Mouse (Mus musculus) retina, postnatal 1 day (tissue): ENCODE measurements around the gene Lamb2.
A peak's percentile ranks its signal among the peaks of the same experiment; 100 is the strongest.

Source experiments
- DNase-seq: peaks from one replicate; pipeline ENCODE4 v3.0.0-alpha.2; 2012

Gene Lamb2

DNA sequence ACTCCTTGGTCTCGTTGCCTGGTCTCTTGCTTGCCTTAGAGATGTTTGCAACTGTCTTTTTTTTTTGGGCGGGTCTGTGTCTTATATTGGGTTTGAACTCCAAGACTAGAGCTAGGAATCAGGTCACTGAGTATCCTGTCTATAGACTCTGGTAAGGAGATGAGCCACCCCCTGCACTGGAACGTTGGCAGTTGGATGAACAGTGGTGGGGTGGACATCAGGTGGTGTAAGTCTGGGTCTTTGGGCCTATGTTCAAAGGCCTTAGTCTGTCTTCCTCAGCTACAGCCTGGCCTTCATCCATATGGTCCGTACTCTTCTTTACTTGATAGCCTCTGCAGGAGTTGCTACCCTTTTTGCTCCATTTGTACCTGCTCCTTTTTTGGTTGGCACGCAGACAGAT, 17.9 kb upstream of the Lamb2 start:
- no peak for DNase-seq

DNA sequence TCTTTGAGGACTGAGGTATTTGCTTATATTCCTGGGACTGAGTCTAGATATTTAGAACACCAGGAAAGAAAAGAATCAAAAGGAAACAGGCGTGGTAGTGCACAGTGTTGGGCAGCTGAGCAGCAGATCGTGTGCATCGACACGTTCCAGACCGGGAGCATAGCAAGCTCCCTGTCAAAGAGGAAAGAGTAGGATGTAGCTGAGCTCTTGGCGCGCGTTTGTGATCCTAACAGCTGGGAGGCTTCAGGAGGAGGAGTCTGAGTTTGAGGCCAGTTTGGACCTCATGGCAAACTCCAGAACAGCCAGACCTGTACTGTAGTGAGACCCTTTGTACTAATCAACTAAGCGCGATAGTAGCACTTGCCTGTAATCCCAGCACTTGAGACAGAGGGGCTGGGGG, 17.3 kb upstream of the Lamb2 start:
- no peak for DNase-seq

DNA sequence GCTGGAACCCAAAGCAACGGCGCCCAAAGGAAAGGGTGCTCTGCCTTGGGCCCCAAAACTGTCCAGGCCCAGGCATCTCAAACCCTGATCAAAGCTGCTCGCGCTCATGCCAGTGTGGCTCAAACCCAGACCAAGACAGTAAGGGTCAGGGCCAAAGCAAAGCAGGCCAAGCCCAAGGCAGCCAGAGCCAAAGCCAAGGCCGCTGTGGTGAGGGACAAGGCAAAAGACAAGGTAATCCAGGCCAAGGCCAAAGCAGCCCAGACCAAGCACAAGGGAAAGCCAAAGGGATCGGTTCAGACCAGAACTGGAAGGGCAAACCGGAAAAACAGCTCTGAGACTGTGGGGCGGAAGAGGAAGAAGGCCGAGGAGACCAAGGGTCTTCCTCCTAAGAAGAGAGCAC, 15.8 kb upstream of the Lamb2 start:
- no peak for DNase-seq

DNA sequence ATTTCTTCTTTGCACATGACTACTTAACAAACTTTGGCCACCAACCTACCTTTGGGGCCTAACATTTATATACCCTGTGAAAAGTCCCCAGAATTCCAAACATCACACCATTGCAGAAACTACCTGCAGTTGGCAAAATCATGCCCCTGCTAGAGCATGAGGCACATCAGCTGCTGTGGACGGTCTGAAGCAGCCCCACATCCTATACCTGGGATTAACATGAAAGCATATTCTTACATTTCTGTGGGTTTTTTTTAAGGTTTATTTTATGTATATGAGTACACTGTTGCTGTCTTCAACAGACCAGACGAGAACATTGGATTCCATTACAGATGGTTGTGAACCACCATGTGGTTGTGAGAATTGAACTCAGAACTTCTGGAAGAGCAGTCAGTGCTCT, 13.3 kb upstream of the Lamb2 start:
- no peak for DNase-seq

DNA sequence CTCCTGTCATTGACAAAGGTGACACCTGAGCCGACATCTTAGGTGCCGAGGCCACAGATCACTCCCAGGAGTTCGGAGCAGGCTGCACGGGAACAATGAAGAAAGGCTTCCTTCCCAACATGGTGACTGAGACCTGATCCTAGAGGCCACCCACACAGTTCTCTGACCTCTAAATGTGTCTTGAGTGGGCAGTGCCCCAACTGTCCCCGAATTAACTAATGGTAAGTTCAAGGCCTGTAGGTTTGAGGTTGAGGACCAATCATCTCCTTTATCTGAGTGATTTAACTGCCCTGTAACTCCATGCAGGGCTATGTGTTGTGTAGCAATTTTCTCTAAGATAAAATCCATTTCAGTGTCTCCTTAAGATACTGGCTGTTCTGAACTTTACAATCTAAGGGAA, 10.1 kb upstream of the Lamb2 start:
- no peak for DNase-seq

DNA sequence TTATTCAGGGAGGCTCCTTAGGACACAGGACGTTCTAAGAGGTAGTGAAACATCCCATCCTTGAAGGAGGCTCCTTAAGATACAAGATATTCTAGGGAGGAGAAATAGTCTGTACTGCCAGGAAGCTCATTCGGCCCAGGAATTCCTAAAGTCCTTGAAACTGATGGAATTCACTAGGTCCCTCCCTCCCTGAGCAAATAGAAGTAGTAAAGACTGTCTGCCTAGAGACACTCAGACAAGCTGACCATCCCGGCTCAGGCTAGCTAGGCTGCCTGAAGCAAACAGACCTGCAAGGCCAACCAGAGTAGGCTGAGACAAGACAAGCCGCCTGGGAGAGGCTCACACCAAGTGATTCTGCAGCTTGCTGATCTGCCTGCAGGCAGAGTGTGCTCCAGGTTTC, 9.7 kb upstream of the Lamb2 start:
- no peak for DNase-seq

DNA sequence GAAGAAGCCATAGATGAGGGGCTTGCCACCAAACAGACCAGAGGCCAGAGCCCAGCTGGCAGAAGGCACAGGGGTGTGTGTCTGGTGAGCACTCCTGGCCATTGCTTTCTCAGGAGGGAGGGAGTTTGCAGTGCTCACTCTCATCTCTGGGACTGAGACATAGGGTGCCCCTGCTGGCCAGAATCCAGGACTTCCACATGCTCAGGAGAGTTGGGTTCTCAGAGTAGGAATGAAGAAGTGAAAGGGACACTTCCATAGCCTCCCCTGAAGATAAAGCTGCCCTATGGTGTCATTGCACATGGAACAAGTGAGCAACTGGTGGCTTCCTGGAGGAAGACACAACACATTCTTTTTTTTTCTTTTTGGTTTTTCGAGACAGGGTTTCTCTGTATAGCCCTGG, 5.0 kb upstream of the Lamb2 start:
- DNase-seq, result peak; percentile 16

DNA sequence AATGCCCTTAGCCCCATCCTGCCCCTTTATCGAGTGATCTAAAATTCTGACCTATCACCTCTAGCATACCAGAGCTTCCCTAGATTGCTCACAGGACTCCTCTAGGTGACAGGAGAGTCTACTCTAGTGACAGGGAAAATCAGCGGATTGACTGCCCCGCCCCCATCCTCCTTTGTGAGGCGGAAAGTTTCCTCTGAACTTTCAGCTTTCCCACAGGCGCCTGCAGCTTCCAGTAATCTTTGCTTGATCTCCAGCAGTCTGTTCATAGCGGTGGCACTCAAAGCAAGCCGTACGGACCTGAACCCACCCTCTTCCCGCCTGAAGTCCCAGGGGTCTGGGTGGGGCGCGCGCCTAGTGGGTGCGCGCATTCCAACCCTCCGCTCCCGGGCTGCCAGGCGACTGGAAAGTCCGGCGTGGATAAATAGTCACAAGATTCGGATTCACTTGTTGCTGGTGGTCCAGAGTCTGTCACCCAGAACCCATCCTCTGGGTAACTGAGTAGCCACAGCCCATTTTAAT, 839 bp upstream of the Lamb2 start:
- peak; percentile 90 for DNase-seq

DNA sequence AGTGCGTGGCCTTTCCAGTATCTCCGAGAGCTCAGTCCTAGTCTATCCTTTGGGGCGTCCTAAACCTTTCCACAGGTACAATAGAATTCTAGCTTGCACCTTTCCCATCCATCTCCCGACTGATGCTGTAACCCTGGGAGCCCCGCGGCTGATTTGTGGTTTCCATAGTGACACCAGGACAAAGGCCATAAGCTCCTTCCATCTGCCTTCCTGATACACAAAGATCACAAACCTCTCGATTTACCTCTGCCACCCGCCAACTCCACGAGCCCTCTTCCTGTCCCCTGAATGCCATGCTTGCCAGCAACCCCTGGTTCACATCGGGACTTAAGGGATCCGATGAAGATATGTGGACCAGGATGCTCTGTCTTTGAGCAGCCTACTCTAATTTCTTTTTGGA, 295 bp upstream of the Lamb2 start:
- peak; percentile 54 for DNase-seq

DNA sequence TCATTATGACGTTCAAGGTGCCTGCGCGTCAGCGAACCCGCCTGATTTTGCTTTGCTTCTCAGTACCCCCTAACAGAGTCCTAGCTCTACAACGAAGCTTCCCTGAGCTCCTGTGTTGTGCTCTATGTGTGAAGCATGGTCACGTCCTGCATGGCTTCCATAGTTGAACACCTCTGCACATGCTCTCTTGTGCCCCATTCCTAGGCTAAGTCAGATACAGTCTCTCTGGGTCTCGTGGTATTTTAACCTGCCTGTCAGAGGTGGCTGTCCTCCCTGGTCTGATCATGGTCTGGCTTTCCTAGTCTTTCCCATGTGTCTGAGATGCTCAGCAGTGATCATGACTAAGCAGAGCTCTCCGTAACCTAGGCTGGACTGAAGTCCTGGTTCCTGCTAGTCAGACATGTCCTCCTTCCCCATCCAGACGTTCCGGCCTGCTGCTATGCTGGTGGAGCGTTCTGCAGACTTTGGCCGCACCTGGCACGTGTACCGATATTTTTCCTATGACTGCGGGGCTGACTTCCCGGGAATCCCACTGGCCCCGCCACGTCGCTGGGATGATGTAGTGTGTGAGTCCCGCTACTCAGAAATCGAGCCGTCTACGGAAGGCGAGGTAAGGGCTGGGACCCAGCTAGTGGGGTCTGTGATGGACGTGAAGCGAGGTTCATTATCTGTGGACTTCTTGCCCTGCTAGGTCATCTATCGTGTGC, 1.4 kb downstream of the Lamb2 start:
- DNase-seq, result no peak

DNA sequence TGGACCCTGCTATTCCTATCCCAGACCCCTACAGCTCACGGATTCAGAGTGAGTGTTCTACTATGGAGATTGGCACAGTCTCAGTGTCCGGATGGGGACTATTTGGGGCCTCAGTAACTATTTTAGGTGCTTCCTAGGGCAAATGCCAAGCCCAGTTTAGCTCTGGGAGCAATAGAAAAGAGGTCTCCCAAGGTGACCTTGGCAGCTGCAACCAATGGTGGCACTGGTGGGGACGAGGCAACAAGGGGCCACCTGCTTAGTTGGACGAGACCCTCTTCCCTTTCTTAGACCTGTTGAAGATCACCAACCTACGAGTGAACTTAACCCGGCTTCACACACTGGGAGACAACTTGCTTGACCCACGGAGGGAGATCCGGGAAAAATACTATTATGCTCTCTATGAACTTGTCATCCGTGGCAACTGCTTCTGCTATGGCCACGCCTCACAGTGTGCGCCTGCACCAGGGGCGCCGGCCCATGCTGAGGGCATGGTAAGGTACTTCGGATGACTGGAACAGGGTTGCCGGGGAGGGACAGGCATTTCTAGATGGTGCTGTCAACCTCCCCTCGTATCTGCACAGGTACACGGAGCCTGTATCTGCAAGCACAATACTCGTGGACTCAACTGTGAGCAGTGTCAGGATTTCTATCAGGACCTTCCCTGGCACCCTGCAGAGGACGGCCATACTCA, 2.1 kb downstream of the Lamb2 start:
- DNase-seq, result no peak

DNA sequence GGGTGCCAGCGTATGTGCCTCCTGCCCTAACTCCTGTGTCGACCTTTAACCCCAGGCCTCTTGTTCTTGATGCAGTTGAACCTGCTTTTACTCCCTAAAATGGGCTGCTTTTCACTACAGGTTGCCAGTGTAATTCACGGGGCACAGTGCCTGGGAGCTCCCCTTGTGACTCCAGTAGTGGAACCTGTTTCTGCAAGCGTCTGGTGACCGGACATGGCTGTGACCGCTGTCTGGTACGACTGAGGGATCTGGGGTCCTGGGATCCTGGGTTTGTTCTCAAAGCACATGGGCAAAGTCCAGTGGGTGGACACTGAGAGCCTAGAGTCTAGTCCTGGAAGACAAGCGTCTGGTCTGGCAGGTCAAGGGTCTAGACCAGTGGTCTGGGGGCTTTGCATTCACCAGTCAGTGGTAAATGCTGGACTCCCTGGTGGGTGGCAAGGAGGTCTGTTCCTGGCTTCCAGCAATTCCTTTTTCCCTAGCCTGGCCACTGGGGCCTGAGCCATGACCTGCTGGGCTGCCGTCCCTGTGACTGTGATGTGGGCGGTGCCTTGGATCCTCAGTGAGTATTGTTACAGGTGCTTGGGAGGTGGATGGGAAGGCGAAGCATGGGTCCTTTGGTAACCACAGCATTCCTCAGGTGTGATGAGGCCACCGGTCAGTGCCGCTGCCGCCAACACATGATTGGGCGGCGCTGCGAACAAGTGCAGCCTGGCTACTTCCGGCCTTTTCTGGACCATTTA, 3.7 kb downstream of the Lamb2 start:
- DNase-seq, result no peak

DNA sequence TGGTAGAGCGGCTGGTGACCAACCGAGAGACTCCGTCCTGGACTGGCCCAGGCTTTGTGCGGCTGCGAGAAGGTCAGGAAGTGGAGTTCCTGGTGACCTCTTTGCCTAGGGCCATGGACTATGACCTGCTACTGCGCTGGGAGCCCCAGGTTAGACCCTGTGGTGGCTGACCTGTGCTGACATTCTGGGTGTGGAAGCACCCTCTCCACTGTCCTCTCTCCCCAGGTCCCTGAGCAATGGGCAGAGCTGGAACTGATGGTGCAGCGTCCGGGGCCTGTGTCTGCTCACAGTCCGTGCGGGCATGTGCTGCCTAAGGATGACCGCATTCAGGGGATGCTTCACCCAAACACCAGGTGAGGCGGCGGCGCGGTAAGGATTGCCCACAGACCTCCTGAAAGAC, 4.5 kb downstream of the Lamb2 start:
- DNase-seq, result no peak

DNA sequence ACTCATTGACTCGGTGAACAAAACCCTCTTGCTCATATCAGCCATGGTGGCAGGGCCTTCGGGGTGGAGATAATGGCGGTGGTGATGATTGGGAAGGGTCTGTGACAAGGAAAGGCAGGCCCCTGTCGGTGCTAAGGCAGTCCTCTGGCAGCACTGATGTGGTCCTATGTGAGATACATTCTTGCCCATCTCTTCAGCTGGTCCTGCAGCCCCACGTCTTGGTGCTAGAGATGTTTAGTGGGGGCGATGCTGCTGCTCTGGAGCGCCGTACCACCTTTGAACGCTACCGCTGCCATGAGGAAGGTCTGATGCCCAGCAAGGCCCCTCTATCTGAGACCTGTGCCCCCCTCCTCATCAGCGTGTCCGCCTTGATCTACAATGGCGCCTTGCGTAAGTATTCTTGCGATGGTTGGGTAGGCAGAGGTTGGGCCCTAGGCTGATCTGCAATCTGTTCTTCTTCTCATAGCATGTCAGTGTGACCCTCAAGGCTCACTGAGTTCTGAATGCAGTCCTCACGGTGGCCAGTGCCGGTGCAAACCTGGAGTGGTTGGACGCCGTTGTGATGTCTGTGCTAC, 5.9 kb downstream of the Lamb2 start:
- no peak for DNase-seq

DNA sequence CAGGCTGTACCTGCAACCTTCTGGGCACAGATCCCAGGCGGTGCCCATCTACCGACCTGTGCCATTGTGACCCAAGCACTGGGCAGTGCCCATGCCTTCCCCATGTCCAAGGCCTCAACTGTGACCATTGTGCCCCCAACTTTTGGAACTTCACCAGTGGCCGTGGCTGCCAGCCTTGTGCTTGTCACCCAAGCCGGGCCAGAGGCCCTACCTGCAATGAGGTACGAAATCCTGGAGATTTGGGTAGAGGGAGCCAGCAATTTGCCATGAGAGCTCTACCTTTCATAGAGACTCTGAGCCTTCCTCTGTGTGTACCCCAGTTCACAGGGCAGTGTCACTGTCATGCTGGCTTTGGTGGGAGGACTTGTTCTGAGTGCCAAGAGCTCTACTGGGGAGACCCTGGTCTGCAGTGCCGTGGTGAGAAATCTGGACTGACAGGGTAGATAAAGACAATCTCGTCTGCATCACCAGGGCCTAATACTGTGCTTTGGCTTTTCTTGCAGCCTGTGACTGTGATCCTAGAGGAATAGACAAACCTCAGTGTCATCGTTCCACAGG, 7.5 kb downstream of the Lamb2 start:
- no peak for DNase-seq

DNA sequence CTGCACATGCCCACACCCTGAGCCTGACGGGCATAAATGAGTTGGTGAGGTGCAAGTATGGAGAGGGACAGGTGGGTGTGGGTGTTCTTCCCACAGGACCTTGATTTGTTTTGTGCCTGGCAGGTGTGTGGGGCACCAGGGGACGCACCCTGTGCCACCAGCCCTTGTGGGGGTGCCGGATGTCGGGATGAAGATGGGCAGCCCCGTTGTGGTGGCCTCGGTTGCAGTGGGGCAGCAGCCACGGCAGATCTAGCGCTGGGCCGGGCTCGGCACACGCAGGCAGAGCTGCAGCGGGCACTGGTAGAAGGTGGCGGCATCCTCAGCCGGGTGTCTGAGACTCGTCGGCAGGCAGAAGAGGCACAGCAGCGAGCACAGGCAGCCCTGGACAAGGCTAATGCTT, 8.9 kb downstream of the Lamb2 start:
- DNase-seq, result no peak

DNA sequence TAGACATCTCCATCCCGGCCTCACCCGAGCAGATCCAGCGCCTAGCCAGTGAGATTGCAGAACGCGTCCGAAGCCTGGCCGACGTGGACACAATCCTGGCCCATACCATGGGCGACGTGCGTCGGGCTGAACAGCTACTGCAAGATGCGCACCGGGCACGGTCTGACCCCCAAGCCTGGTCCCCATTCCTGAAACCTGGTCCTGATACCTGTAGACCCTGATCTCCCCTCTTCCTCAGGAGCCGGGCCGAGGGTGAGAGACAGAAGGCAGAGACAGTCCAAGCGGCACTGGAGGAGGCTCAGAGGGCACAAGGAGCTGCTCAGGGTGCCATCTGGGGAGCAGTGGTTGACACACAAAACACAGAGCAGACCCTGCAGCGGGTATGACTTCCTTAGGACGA, 9.7 kb downstream of the Lamb2 start:
- no peak for DNase-seq

DNA sequence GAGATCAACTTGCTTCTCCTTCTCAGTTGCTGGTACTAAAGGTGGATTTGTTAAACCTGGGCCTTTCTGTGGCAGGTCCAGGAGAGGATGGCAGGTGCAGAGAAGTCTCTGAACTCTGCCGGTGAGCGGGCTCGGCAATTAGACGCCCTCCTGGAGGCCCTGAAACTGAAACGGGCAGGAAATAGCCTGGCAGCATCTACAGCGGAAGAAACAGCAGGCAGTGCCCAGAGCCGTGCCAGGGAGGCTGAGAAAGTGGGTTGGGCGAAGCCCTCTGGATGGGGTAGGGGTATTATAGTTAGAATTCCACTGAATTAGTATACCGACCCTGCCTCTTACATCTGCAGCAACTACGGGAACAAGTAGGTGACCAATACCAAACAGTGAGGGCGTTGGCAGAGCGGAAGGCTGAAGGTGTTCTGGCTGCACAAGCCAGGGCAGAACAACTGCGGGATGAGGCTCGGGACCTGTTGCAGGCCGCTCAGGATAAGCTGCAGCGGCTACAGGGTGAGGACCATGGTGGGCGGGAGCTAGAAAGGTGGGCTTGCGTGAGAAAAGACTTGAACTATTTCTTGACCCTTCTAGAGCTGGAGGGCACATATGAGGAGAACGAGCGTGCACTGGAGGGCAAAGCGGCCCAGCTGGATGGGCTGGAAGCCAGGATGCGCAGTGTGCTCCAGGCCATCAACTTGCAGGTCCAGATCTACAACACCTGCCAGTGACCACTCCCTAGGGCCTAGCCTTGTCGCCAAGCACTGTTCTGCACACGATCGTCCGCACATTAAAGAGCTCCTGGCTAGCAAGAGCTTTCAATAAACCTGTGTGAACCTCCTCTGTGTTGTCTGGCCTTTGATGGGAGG, 10.4 kb downstream of the Lamb2 start:
- DNase-seq, result no peak

DNA sequence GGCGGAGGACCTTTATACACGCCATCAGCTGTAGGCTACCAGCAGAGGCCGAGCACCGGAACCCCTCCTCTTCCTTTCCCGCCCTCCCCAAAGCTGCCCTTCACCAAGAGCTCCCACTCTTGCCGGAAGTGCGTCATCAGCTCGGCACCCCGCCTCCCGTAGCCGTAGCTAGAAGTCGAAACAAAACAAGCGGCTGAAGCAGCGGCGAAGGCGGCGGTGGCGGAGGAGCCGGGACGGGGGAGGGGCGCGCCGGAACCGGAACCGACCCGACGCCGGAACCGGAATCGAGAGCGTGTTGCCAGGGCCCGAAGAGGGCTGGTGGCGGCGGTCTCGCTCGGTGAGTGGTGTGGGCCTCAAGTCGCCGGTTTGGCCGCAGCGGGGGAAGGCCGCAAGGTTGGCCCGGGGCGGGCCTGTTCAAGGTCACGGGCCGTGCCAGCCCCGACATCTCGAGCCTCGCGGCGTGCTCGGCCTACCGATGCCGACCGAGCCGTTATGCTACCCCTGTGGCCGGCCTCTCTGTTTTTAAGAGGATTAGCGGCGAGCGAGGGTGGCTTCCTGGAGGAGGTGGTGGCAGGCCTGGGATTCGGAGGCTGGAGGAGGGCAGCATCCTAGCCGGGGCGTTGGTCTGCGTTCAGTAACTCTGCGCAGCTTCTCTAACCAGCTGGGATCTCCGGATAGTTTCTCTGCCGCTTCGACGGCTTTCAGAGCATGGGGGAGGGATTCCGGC, 11.2 kb downstream of the Lamb2 start, which contains the start of gene Usp19:
Gene Usp19 (plus strand): TSS at position 44 of the 727 bp plus-strand sequence.
- peak; percentile 99 for DNase-seq

DNA sequence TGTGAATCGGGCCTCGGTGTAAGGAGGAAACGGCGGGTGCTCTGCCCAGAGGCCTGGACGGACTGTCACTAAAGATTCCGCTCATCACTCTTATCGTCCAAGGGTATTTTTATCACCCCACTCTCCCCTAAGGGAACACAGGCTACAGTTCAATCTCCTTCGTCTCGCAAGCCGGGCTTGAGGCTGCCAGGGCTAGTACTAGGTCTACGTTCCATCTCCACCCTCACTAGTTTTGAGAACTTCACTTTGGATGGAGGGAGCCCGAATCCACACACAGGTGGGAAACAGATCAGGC, 11.7 kb downstream of the Lamb2 start:
- no peak for DNase-seq

DNA sequence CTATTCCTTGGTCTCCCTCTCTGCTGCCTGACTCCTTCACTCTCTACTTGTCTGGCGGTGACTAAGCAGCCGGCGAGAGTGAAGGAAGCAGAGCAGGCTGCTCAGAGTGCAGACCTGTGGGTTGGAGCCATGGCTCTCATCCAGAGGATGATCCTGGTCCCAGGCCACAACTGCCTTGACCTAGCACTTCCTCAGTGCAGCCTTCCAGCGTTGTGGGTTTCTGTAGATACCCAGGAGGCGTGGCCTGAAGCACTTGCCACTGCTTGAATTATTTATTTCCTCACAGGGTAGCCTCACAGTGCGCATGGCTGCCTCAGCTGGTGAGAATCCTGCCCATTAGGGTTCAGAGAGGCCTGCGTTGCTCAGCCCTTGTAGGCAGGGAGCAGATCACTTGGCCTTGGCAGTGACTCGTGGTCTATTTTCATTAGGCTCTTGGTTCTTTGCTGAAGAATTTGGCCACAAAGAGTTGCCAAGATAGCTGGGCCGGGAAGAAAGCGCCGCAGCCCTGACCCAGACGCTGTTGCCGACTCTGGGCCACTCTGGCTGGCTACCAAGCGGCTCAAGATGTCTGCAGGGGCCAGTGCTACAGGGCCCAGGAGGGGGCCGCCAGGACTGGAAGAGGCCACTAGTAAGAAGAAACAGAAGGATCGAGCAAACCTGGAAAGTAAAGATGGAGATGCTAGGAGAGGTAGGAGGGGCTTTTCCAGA, 12.7 kb downstream of the Lamb2 start:
- DNase-seq, result no peak
